In genomic region chr7:58786986-58787385, GRCm38 (mm10) we compare ENCODE assay signal across 16 mouse cellular contexts.
A peak's percentile ranks its signal among the peaks of the same experiment; 100 is the strongest.
DNase-seq lines count a peak whose midpoint lies in the region; ATAC-seq and TF ChIP-seq lines count a peak whose summit lies in the region.
"Had no signal": no experiment of that assay in that cellular context is flagged by ENCODE, and none has a peak within 500 bp of the region (broad histone marks: within the 10 kb centered on the region; RNA-seq: fewer than 3 reads in every experiment).

No protein-coding gene starts in this region.

- no peak overlapping the region for H3K4me2 ChIP-seq in hindbrain, embryonic 11.5 days (replicated peaks; ENCODE audit: low read depth, low read length)
- H3K4me2 ChIP-seq in hindbrain, postnatal 0 days (ENCODE audit: low read depth, low read length): no peak overlapping the region
- H3K4me2 ChIP-seq in forebrain, embryonic 13.5 days: no peak overlapping the region
- no peak overlapping the region for H3K4me2 ChIP-seq in hindbrain, embryonic 15.5 days
- no peak overlapping the region for H3K4me2 ChIP-seq in neural tube, embryonic 13.5 days
- H3K4me2 ChIP-seq: liver, embryonic 12.5 days; lung, embryonic 15.5 days had no signal

- no peak overlapping the region for H3K27ac ChIP-seq in hindbrain, embryonic 11.5 days (ENCODE audit: low read depth, low read length)
- no peak overlapping the region for H3K27ac ChIP-seq in hindbrain, postnatal 0 days
- H3K27ac ChIP-seq in forebrain, embryonic 13.5 days: peak overlapping the region; percentile 44; the same call in 1 of the 2 replicates
- peak overlapping the region; percentile 65 for H3K27ac ChIP-seq in hindbrain, embryonic 15.5 days (replicated peaks)
- H3K27ac ChIP-seq in neural tube, embryonic 13.5 days (replicated peaks): peak overlapping the region; percentile 74
- H3K27ac ChIP-seq: heart, adult 2 months; liver, embryonic 12.5 days had no signal

- TF ChIP-seq CTCF in hindbrain, postnatal 0 days (IDR thresholded peaks at IDR 0.05; ENCODE audit: low read depth): no peak

- no peaks in the 10 kb centered on the region for H3K27me3 ChIP-seq in hindbrain, embryonic 11.5 days (ENCODE audit: control insufficient read depth, insufficient read depth, low read length)
- H3K27me3 ChIP-seq in hindbrain, postnatal 0 days (ENCODE audit: insufficient read depth, low read length): no peaks in the 10 kb centered on the region
- H3K27me3 ChIP-seq in forebrain, embryonic 13.5 days: no peaks in the 10 kb centered on the region
- no peaks in the 10 kb centered on the region for H3K27me3 ChIP-seq in hindbrain, embryonic 15.5 days
- H3K27me3 ChIP-seq in neural tube, embryonic 13.5 days: no peaks in the 10 kb centered on the region
- H3K27me3 ChIP-seq: liver, embryonic 12.5 days; lung, embryonic 15.5 days had no signal

- no peak overlapping the region for H3K4me3 ChIP-seq in hindbrain, embryonic 11.5 days (ENCODE audit: low read depth, low read length)
- no peak overlapping the region for H3K4me3 ChIP-seq in hindbrain, postnatal 0 days (ENCODE audit: low read length)
- no peak overlapping the region for H3K4me3 ChIP-seq in forebrain, embryonic 13.5 days
- no peak overlapping the region for H3K4me3 ChIP-seq in hindbrain, embryonic 15.5 days
- no peak overlapping the region for H3K4me3 ChIP-seq in neural tube, embryonic 13.5 days
- H3K4me3 ChIP-seq: heart, adult 2 months; liver, embryonic 12.5 days; lung, embryonic 15.5 days; myocyte had no signal

- H3K4me1 ChIP-seq in hindbrain, embryonic 11.5 days (replicated peaks; ENCODE audit: control insufficient read depth, insufficient read depth, low read length): 0 out of 2 replicates have a peak, but pooled peaks cover 3% of the 10 kb centered on the region
- H3K4me1 ChIP-seq in hindbrain, postnatal 0 days (ENCODE audit: insufficient read depth, low read length): 0 out of 2 replicates have a peak, but pooled peaks cover 11% of the 10 kb centered on the region
- peaks cover 24% of the 10 kb centered on the region for H3K4me1 ChIP-seq in forebrain, embryonic 13.5 days
- peaks cover 27% of the 10 kb centered on the region for H3K4me1 ChIP-seq in hindbrain, embryonic 15.5 days (replicated peaks)
- peaks cover 31% of the 10 kb centered on the region for H3K4me1 ChIP-seq in neural tube, embryonic 13.5 days (replicated peaks)
- H3K4me1 ChIP-seq: liver, embryonic 12.5 days had no signal

- peak; percentile 12 for DNase-seq in hindbrain, embryonic 11.5 days (ENCODE audit: low spot score)
- DNase-seq in hindbrain, postnatal 0 days (ENCODE audit: low spot score): no peak
- DNase-seq in kidney, adult 9 months: no peak
- no peak for DNase-seq in frontal cortex, adult 2 months (ENCODE audit: extremely low spot score in 1 of 2, low spot score in 1 of 2)
- DNase-seq: cerebellum, adult 9-10 months; heart, adult 2 months; heart, postnatal 36 days; kidney, adult 11 months; kidney, postnatal 25 days; layer of hippocampus, postnatal 36 days had no signal

- no peak overlapping the region for H3K9ac ChIP-seq in hindbrain, embryonic 11.5 days (ENCODE audit: low read depth, low read length)
- H3K9ac ChIP-seq in hindbrain, postnatal 0 days (replicated peaks; ENCODE audit: low read length): no peak overlapping the region
- H3K9ac ChIP-seq in forebrain, embryonic 13.5 days: no peak overlapping the region
- H3K9ac ChIP-seq in hindbrain, embryonic 15.5 days: no peak overlapping the region
- H3K9ac ChIP-seq in neural tube, embryonic 13.5 days: no peak overlapping the region
- H3K9ac ChIP-seq: liver, embryonic 12.5 days; lung, embryonic 15.5 days had no signal

- no peaks in the 10 kb centered on the region for H3K36me3 ChIP-seq in hindbrain, embryonic 11.5 days (ENCODE audit: control insufficient read depth, insufficient read depth, low read length)
- H3K36me3 ChIP-seq in hindbrain, postnatal 0 days (ENCODE audit: insufficient read depth, low read length): no peaks in the 10 kb centered on the region
- H3K36me3 ChIP-seq in forebrain, embryonic 13.5 days (ENCODE audit: poor library complexity, severe bottlenecking): no peaks in the 10 kb centered on the region
- H3K36me3 ChIP-seq in hindbrain, embryonic 15.5 days: no peaks in the 10 kb centered on the region
- H3K36me3 ChIP-seq in neural tube, embryonic 13.5 days: no peaks in the 10 kb centered on the region
- H3K36me3 ChIP-seq: liver, embryonic 12.5 days had no signal

- H3K9me3 ChIP-seq in hindbrain, embryonic 11.5 days (ENCODE audit: control insufficient read depth, low read length): no peaks in the 10 kb centered on the region
- no peaks in the 10 kb centered on the region for H3K9me3 ChIP-seq in hindbrain, postnatal 0 days (ENCODE audit: low read length)
- H3K9me3 ChIP-seq in forebrain, embryonic 13.5 days (replicated peaks): no peaks in the 10 kb centered on the region
- no peaks in the 10 kb centered on the region for H3K9me3 ChIP-seq in hindbrain, embryonic 15.5 days
- H3K9me3 ChIP-seq in neural tube, embryonic 13.5 days: no peaks in the 10 kb centered on the region
- H3K9me3 ChIP-seq: liver, embryonic 12.5 days; lung, embryonic 15.5 days had no signal

- 70% methylated on average over 4 of the region's 4 CpGs for WGBS in hindbrain, embryonic 11.5 days
- WGBS in hindbrain, postnatal 0 days: 55% methylated on average over 4 of the region's 4 CpGs
- 71% methylated on average over 4 of the region's 4 CpGs for WGBS in forebrain, embryonic 13.5 days
- WGBS in hindbrain, embryonic 15.5 days: 49% methylated on average over 4 of the region's 4 CpGs
- 64% methylated on average over 4 of the region's 4 CpGs for WGBS in neural tube, embryonic 13.5 days

- ATAC-seq in hindbrain, embryonic 11.5 days (ENCODE audit: low FRiP score): peak; percentile 79
- no peak for ATAC-seq in hindbrain, postnatal 0 days
- peak; percentile 69 for ATAC-seq in forebrain, embryonic 13.5 days
- peak; percentile 21; the same call in 1 of the 2 replicates for ATAC-seq in hindbrain, embryonic 15.5 days (ENCODE audit: low FRiP score, low read depth)
- ATAC-seq in neural tube, embryonic 13.5 days (ENCODE audit: low read depth): peak; percentile 72
- ATAC-seq: liver, embryonic 12.5 days had no signal

Comparison
In these comparisons a context has a peak if more than half of its experiments do, and no peak if none do; other contexts are left out.
1. H3K27ac ChIP-seq: peak in forebrain, embryonic 13.5 days (single experiment), hindbrain, embryonic 15.5 days (single experiment) and neural tube, embryonic 13.5 days (single experiment); none in hindbrain, embryonic 11.5 days (single experiment) and hindbrain, postnatal 0 days (single experiment).